Mouse (Mus musculus): ENCODE measurements around the gene Krtap19-4. TPM values are rescaled to one million over a fixed set of nuclear protein-coding genes. Genes with fewer than 3 reads are reported as not detected.

The Krtap19-4 gene
- not detected for total RNA-seq (2021)
- long read RNA-seq, experiment 1, result 0 reads
- long read RNA-seq, experiment 2, result 0 reads

- DNase-seq, result no peak
Observed at GRCm38 (mm10) chr16:88884989-88885388, at the start of gene Krtap19-4. Krtap19-4 (minus strand) TSS chr16:88885089.

- DNase-seq, result no peak
Observed at GRCm38 (mm10) chr16:88932165-88932564, 47.3 kb upstream of the Krtap19-4 start, which contains the start of gene Krtap19-9b. Krtap19-9b (minus strand) TSS chr16:88932265.

- no peak for DNase-seq
Observed at GRCm38 (mm10) chr16:88896357-88896756, 11.5 kb upstream of the Krtap19-4 start, which contains the start of gene Krtap19-5. Krtap19-5 (minus strand) TSS chr16:88896457.

DNA sequence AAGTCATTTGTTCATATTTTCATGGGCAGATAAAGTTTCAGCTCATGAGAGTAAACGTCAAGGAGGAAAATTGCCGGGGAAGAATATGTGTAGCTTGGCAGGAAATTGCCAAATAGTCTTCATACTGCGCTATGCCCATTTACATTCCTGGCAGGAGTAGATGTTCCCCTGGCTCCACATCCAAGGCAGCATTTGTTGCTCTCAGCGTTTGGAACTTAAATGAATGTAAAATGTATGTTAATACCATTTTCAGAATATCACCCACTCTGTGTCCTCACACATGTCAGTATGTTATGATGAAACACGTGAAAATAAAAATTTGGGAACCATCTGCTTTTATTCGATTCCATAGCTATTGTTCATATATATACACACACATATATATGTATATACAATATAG lies 2.0 kb upstream of the Krtap19-4 start:
- DNase-seq, result no peak

- DNase-seq, result no peak
Observed at GRCm38 (mm10) chr16:88877938-88878337, 7.0 kb downstream of the Krtap19-4 start, which contains the start of gene Krtap19-3. Krtap19-3 (minus strand) TSS chr16:88878038.

DNA sequence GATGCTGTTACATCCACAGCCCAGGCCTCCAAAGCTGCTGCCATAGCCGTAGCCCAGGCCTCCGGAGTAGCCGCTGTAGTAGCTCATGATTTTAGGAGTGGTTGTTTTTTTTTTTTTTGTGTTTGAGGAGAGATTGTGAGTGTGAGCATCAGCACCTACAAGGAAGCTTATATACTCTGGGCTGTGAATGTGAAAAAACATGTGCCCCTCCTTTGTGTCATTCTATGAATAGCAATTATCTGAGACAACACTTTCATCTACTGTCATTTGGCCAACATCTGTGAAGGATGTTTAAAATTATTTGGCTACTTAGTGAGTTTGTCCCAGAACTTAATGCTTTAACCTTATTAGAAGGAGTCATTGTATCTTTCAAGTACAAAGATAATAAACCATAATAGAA lies 10.7 kb downstream of the Krtap19-4 start, which contains the start of gene Krtap19-2:
Gene Krtap19-2, minus strand, starts transcription at position 101 of the 400 bp plus-strand sequence.
- DNase-seq, result no peak

GRCm38 (mm10) chr16:88869311-88869710 lies 15.6 kb downstream of the Krtap19-4 start, which contains the start of gene Krtap19-1:
Krtap19-1 (minus strand) TSS chr16:88869411.
- DNase-seq, result no peak

- DNase-seq, result no peak
Observed at GRCm38 (mm10) chr16:88864887-88865407, 19.9 kb downstream of the Krtap19-4 start.

- DNase-seq, result peak; percentile 7 to 16
Observed at GRCm38 (mm10) chr16:88851450-88851849, 33.4 kb downstream of the Krtap19-4 start.

GRCm38 (mm10) chr16:88848558-88848957 lies 36.3 kb downstream of the Krtap19-4 start:
- DNase-seq, result no peak

DNA sequence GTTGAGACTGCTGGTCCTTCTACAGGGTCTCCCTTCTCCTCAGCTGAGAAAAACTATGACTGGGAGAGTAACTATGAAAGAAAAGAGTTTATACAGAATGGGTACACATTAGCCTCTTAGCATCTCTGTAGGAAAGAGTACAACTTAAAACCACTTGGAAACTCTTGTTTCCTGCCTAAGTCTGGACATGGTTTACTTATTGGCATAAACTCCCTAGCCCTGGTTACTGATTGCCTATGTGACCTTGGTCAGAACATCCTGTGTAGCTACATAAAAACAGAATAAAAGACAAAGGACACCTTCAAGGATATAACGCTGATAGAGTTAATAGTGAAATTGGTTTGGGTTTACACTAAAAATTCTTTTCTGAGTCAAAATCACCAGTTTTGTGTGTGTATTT lies 37.5 kb downstream of the Krtap19-4 start:
- no peak for DNase-seq

Other genes with a start within 250 kb of the Krtap19-4 start
- not detected for gene Krtap26-1, start 237.3 kb downstream of the Krtap19-4 start, total RNA-seq (2021)
- gene Krtap27-1, start 213.4 kb downstream of the Krtap19-4 start, total RNA-seq (2021), result not detected
- not detected for gene 2310061N02Rik, start 177.1 kb downstream of the Krtap19-4 start, total RNA-seq (2021)
- gene Krtap13-1, start 156.2 kb downstream of the Krtap19-4 start, total RNA-seq (2021), result not detected
- not detected for gene Krtap13, start 133.5 kb downstream of the Krtap19-4 start, total RNA-seq (2021)
- not detected for gene 2310034C09Rik, start 126.2 kb downstream of the Krtap19-4 start, total RNA-seq (2021)
- gene 2310057N15Rik, start 110.9 kb downstream of the Krtap19-4 start, total RNA-seq (2021), result not detected
- gene Gm5965, start 107.2 kb downstream of the Krtap19-4 start, total RNA-seq (2021), result not detected
- not detected for gene Gm20741, start 72.9 kb downstream of the Krtap19-4 start, total RNA-seq (2021)
- not detected for gene Krtap15, start 64.9 kb downstream of the Krtap19-4 start, total RNA-seq (2021)
- not detected for gene Krtap14, start 58.9 kb downstream of the Krtap19-4 start, total RNA-seq (2021)
- gene Krtap19-1, start 15.7 kb downstream of the Krtap19-4 start, total RNA-seq (2021), result not detected
- not detected for gene Krtap19-2, start 10.8 kb downstream of the Krtap19-4 start, total RNA-seq (2021)
- not detected for gene Krtap19-3, start 7.1 kb downstream of the Krtap19-4 start, total RNA-seq (2021)
- gene Krtap19-5, start 11.4 kb upstream of the Krtap19-4 start, total RNA-seq (2021), result not detected
- gene Krtap19-9b, start 47.2 kb upstream of the Krtap19-4 start, total RNA-seq (2021), result not detected
- gene Krtap16-3, start 77.8 kb upstream of the Krtap19-4 start, total RNA-seq (2021), result not detected
- gene Krtap22-2, start 125.7 kb upstream of the Krtap19-4 start, total RNA-seq (2021), result not detected
- not detected for gene Gm10229, start 130.2 kb upstream of the Krtap19-4 start, total RNA-seq (2021)
- gene Krtap6-1, start 146.6 kb upstream of the Krtap19-4 start, total RNA-seq (2021), result not detected
- not detected for gene Gm10228, start 156.4 kb upstream of the Krtap19-4 start, total RNA-seq (2021)
- not detected for gene Krtap6-5, start 162.8 kb upstream of the Krtap19-4 start, total RNA-seq (2021)
- gene 1110025L11Rik, start 178.9 kb upstream of the Krtap19-4 start, total RNA-seq (2021), result not detected
- gene Krtap6-3, start 198.9 kb upstream of the Krtap19-4 start, total RNA-seq (2021), result not detected